Mouse (Mus musculus) midbrain, embryonic 16.5 days (tissue): ENCODE measurements around the gene Actn1. TPM values are rescaled to one million over a fixed set of nuclear protein-coding genes. Genes with fewer than 3 reads are reported as not detected.

ENCODE experiments used
- ATAC-seq: fragments of 200-750 bp; cut with Nextera tagmentation; 2 replicates; pipeline ENCODE4 v1.8.0; 2017; ENCODE audit warnings: moderate TSS enrichment
- H3K27ac ChIP-seq: fragments of 300-500 bp; sonication (generic); 2 replicates; pipeline ENCODE4 v1.5.1; 2014; ENCODE audit warnings: mild to moderate bottlenecking, low read length, mixed read lengths
- H3K27me3 ChIP-seq: fragments of 300-500 bp; sonication (generic); 2 replicates; pipeline ENCODE4 v1.6.1; 2014; ENCODE audit warnings: low read depth, low read length, mixed read lengths; ENCODE audit not compliant: control insufficient read depth, insufficient read depth
- H3K36me3 ChIP-seq: fragments of 300-500 bp; sonication (generic); 2 replicates; pipeline ENCODE4 v1.6.1; 2014; ENCODE audit warnings: mild to moderate bottlenecking, low read length, moderate library complexity, mixed read lengths; ENCODE audit not compliant: control insufficient read depth, insufficient read depth
- H3K4me1 ChIP-seq: fragments of 300-500 bp; sonication (generic); 2 replicates; pipeline ENCODE4 v1.6.1; 2014; ENCODE audit warnings: mild to moderate bottlenecking, low read length, mixed read lengths; ENCODE audit not compliant: control insufficient read depth, insufficient read depth
- H3K4me2 ChIP-seq: fragments of 300-500 bp; sonication (generic); 2 replicates; pipeline ENCODE4 v1.6.1; 2014; ENCODE audit warnings: mild to moderate bottlenecking, low read length, mixed read lengths
- H3K4me3 ChIP-seq: fragments of 300-500 bp; sonication (generic); 2 replicates; pipeline ENCODE4 v1.5.1; 2014; ENCODE audit warnings: low read depth, mild to moderate bottlenecking, low read length, moderate library complexity, mixed read lengths
- H3K9ac ChIP-seq: fragments of 300-500 bp; sonication (generic); 2 replicates; pipeline ENCODE4 v1.6.1; 2014; ENCODE audit warnings: low read depth, low read length, mixed read lengths
- H3K9me3 ChIP-seq: fragments of 300-500 bp; sonication (generic); replicated peaks from 2 replicates; pipeline ENCODE4 v1.6.1; 2014; ENCODE audit warnings: mild to moderate bottlenecking, low read length, mixed read lengths; ENCODE audit not compliant: control insufficient read depth, poor library complexity, severe bottlenecking
- WGBS: fragments of 180-500 bp; shearing (Covaris S2); extraction: QIAGEN DNeasy Blood & Tissue Kit; methylation state at CpG from one replicate; pipeline ENCODE4 v1.1.7; 2014; 5-methylcytosine and 5-hydroxymethylcytosine counted together
- polyA plus RNA-seq: library from polyadenylated mRNA; unstranded; fragments of >200 nt; fragmentation: Nextera tagmentation; extraction: Ambion mirVana; gene quantifications from 2 replicates; pipeline ENCODE4 v1.2.1, GENCODE M21; 2015

Gene Actn1
- polyA plus RNA-seq, 1 experiment from 2014 or later, result 6.6 TPM

DNA sequence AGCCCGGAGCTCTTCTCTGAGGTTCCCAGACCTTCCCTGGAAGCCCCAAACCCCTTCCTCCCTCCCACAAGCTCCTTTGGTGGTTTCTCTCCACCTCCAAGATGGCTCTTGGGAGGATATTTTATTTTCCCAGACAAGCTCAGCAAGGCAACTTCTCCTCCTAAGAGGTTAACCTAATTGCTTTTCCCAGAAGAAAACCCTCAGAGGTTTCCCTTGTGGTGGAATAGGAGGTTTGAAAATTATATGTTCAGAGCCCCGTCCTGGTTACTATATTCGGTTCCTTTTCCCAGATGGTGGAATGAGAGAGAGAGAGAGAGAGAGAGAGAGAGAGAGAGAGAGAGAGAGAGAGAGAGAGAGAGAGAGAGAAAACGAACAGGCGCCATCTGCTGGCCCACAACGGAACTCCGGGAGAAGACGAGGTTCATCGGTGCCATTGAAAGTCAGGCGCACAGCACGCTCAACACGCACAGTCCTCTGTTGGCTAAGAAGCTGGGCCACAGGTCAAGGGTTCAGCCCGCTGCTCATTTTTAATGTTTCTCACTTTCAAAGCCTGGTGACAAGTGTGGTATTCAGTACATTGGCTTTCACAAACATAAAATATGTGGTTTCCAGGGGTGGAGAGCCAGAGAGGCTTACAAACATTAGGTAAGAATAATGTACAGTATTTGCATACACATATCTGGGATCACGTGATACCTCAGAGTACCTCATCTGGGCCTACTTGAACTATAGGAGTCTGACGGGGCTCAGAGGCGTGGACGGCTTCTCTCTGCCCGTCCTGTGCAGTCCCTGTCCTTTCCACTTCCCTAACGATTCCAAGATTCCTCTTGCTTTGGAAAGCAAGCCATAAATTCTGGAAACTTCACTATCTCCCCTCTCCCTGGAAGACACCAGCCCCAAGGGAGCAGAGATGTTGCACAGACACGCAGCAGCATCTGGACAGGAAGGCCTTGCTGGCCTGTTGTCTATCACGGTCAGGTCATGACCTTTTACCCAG is 113.6 kb downstream of the Actn1 start:
- Histone ChIP-seq H3K27ac (no peak overlapping the region), H3K27me3 (no peaks in the 10 kb centered on the region), H3K4me3 (no peak overlapping the region), H3K4me1 (peaks cover 2% of the 10 kb centered on the region; the same call in 1 of the 2 replicates), H3K4me2 (no peak overlapping the region), H3K9me3 (no peaks in the 10 kb centered on the region), H3K36me3 (no peaks in the 10 kb centered on the region), H3K9ac (no peak overlapping the region)
- WGBS, result 45% methylated on average over 21 of the region's 21 CpGs
- ATAC-seq, result peak; percentile 25; the same call in 1 of the 2 replicates

DNA sequence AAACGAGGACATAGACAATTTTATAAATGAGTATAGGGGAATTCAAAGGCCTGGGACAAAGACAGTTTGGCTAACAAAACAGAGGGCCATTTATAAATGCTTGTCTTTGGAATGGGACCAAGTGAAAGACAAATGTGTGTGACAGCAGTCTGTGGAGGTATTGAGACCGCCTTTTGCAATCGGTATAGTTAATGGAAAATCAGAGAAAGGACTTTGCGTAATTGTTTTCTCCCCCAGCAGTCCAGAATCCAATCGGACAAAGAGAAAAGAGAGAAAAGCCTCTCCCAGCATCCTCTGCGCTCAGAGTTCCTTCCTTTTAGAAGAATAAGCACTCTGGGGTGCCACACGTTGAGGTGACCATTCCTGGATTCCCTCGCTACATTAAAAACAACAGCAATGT is 114.8 kb downstream of the Actn1 start:
- WGBS, result 40% methylated on average over 8 of the region's 8 CpGs
- H3K4me1 ChIP-seq, result peaks cover 2% of the 10 kb centered on the region; the same call in 1 of the 2 replicates

DNA sequence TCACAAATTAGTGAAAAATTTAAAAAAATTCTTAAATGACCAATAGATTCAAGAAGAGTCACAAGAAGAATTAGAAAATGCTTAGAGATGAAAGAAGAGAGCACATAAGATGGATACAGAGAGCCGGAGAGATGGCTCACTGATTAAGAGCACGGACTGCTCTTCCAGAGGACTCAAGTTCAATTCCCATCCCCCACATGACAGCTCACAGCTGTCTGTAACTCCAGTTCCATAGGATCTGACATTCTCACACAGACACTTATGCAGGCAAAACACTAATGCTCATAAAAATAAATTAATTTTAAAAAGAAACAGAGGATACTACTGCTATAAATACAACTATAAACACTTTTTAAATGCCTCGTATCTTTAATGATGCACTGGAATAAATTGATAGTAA is 115.3 kb downstream of the Actn1 start:
- WGBS, result 79% methylated on average over 3 of the region's 3 CpGs
- no peaks in the 10 kb centered on the region for H3K27me3 ChIP-seq
- no peak overlapping the region for H3K27ac ChIP-seq
- no peaks in the 10 kb centered on the region for H3K9me3 ChIP-seq
- no peak overlapping the region for H3K4me3 ChIP-seq
- H3K9ac ChIP-seq, result no peak overlapping the region
- ATAC-seq, result no peak
- peaks cover 2% of the 10 kb centered on the region; the same call in 1 of the 2 replicates for H3K4me1 ChIP-seq
- no peak overlapping the region for H3K4me2 ChIP-seq
- no peaks in the 10 kb centered on the region for H3K36me3 ChIP-seq

More for the DNA sequence above, 114.8 kb downstream of the Actn1 start:
- H3K9ac ChIP-seq, result no peak overlapping the region
- H3K4me3 ChIP-seq, result no peak overlapping the region
- H3K27ac ChIP-seq, result no peak overlapping the region
- ATAC-seq, result no peak
- H3K9me3 ChIP-seq, result no peaks in the 10 kb centered on the region
- no peaks in the 10 kb centered on the region for H3K36me3 ChIP-seq
- H3K27me3 ChIP-seq, result no peaks in the 10 kb centered on the region
- H3K4me2 ChIP-seq, result no peak overlapping the region

DNA sequence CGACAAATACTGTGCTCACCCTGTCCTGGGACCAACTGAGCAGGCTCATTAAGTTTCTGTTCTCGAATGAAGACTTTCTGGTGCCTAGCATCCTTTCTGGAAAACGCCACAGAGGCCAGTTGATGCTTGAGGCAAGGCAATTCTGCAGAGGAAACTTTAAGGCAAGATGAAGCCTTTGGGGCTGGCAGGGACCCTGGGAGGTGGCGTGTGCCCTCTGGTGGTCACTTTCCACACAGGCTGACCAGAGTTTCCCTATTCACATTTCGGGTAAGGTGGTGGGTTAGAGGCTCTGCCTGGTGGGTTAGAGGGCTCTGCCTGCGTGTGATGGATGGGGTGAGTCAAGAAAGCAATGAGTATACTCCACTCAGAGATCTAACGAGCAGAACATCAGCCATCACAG is 118.7 kb downstream of the Actn1 start:
- H3K27ac ChIP-seq, result no peak overlapping the region
- H3K9ac ChIP-seq, result no peak overlapping the region
- ATAC-seq, result no peak
- H3K27me3 ChIP-seq, result no peaks in the 10 kb centered on the region
- peaks cover 2% of the 10 kb centered on the region; the same call in 1 of the 2 replicates for H3K4me1 ChIP-seq
- H3K4me2 ChIP-seq, result no peak overlapping the region
- 23% methylated on average over 7 of the region's 7 CpGs for WGBS
- no peaks in the 10 kb centered on the region for H3K9me3 ChIP-seq
- no peak overlapping the region for H3K4me3 ChIP-seq
- no peaks in the 10 kb centered on the region for H3K36me3 ChIP-seq

DNA sequence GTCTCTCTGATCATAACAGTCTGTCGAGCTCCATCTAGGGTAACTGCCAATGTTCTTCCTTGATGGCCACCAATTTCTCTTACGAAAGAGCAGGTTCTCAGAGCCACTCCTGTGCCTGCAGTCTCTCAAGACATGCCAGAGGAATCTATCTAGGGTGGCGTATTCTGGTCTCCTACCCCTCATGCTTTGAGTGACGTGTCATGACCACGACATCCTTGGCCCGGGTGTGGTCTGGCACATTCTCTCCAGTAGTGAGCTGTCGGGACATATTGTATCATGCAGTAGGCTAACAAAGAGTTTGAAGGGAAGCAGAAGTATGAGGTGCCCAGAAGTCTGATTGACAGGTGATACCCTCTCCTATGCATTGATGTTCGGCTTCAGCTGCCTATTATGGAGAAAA is 119.2 kb downstream of the Actn1 start:
- ATAC-seq, result no peak
- Histone ChIP-seq H3K27ac (no peak overlapping the region), H3K4me1 (peaks cover under 1% of the 10 kb centered on the region; the same call in 1 of the 2 replicates), H3K9me3 (no peaks in the 10 kb centered on the region), H3K9ac (no peak overlapping the region), H3K36me3 (no peaks in the 10 kb centered on the region), H3K4me2 (no peak overlapping the region), H3K4me3 (no peak overlapping the region), H3K27me3 (no peaks in the 10 kb centered on the region)
- WGBS, result 83% methylated on average over 8 of the region's 8 CpGs

DNA sequence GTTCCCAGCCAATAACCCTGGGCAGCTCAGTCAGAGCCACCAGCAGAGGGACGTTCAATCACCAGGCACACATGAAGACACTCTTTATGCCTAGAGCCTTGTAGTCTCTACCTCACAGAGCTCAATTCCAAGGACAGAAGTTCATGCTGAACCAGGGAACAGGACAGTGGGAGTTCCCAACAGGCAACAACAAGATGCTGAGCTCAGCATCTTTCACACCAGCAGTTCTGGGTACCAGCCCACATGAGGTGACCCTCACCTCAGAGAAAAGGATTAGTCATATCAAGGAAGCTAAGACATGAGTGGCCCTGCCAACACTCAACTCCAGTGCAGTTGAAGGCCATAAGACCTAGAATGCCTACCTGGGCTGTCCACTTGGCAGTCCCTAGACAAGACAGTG is 122.4 kb downstream of the Actn1 start:
- Histone ChIP-seq H3K9ac (no peak overlapping the region), H3K4me2 (no peak overlapping the region), H3K4me1 (no peaks in the 10 kb centered on the region), H3K9me3 (no peaks in the 10 kb centered on the region), H3K27ac (no peak overlapping the region), H3K27me3 (no peaks in the 10 kb centered on the region), H3K4me3 (no peak overlapping the region), H3K36me3 (no peaks in the 10 kb centered on the region)
- 74% methylated on average over 1 of the region's 1 CpGs for WGBS
- no peak for ATAC-seq

DNA sequence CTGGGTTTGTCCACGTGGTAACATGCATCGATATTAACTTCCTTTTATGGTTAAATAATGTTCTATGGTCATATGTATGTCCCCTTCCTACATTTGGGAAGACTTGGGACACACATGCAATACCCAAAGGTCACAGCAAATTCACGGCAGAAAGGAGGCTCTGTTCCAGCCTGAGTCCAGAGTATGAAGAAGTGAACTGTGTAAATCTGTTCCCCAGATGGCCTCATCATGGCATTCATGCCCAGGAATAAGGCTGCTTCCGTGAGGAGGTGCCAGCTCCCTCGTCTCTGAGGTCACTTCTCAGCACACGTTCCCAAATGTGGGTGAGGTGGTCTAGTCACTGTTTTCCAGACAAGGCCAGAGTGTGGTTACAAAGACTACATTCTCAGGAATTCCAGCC is 122.9 kb downstream of the Actn1 start:
- H3K27me3 ChIP-seq, result no peaks in the 10 kb centered on the region
- 81% methylated on average over 6 of the region's 6 CpGs for WGBS
- no peak for ATAC-seq
- H3K9ac ChIP-seq, result no peak overlapping the region
- no peak overlapping the region for H3K4me3 ChIP-seq
- no peaks in the 10 kb centered on the region for H3K36me3 ChIP-seq
- H3K4me1 ChIP-seq, result no peaks in the 10 kb centered on the region
- H3K4me2 ChIP-seq, result no peak overlapping the region
- H3K27ac ChIP-seq, result no peak overlapping the region
- no peaks in the 10 kb centered on the region for H3K9me3 ChIP-seq

DNA sequence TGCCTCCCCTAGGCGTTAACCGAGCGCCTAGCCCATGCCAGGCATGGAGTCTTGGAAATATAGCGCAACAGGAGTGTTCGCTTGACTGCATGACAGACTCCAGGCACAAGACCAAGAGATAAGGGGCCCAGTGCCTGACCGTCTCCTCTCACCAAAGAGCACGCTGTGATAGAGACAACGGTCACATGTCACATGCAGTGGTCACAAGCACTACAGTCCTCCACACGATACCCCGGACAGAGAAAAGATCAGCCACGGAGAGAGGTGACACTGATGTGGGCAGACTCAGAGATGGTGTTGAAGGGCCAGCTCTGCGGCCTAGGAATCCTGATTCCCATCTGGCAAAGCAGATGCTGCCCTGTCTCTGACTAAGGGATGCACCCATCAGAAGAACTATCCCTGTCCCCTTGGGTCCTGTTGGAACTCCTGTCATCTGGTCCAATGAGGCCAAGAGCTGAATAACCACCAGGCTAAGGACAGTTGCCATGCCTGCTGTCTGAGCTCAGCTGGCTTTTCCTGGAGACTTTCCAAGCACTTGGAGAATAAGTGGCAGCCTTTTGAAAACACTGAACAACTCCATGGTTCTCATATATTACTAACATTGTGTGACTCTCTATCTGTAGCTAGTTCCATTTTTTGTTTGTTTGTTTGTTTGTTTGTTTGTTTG is 123.8 kb downstream of the Actn1 start:
- Histone ChIP-seq H3K27me3 (no peaks in the 10 kb centered on the region), H3K9ac (no peak overlapping the region), H3K4me3 (no peak overlapping the region), H3K36me3 (no peaks in the 10 kb centered on the region), H3K9me3 (no peaks in the 10 kb centered on the region), H3K4me1 (peaks cover 7% of the 10 kb centered on the region), H3K27ac (no peak overlapping the region), H3K4me2 (no peak overlapping the region)
- ATAC-seq, result no peak
- WGBS, result 90% methylated on average over 12 of the region's 12 CpGs

DNA sequence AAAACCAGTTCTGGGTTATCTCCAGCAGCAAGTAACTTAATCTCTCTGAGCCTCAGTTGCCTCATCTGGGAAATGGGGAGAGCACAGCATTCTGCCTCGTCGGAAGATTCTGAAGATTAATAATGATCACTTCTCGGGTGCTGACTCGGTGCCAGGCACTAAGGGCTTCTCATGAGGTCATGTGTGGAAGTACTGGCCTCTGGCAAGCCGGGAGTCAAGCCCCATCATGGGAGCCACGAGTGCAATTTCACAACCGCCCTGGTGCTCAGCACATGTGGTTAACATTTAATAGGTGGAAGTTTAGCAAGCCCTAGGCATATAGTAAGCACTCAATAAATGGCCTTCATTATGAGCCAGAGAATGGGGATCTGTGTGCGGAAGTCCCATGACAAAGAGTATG is 125.0 kb downstream of the Actn1 start:
- Histone ChIP-seq H3K4me2 (no peak overlapping the region), H3K9ac (no peak overlapping the region), H3K9me3 (no peaks in the 10 kb centered on the region), H3K4me1 (peaks cover 19% of the 10 kb centered on the region), H3K36me3 (no peaks in the 10 kb centered on the region), H3K27me3 (no peaks in the 10 kb centered on the region), H3K27ac (no peak overlapping the region), H3K4me3 (no peak overlapping the region)
- no peak for ATAC-seq
- 92% methylated on average over 8 of the region's 8 CpGs for WGBS
